Mouse (Mus musculus) stomach, embryonic 15.5 days (tissue): ENCODE measurements around the gene Rab6a. TPM values are rescaled to one million over a fixed set of nuclear protein-coding genes. Genes with fewer than 3 reads are reported as not detected.

Source experiments
- ATAC-seq: fragments of 200-750 bp; cut with Nextera tagmentation; 2 replicates; pipeline ENCODE4 v1.8.0; 2017; ENCODE audit warnings: low read depth, moderate number of reproducible peaks, moderate TSS enrichment; ENCODE audit not compliant: insufficient read depth, low FRiP score
- H3K27ac ChIP-seq: fragments of 300-500 bp; sonication (generic); 2 replicates; pipeline ENCODE4 v1.5.1; 2015; ENCODE audit warnings: mild to moderate bottlenecking, inconsistent platforms
- H3K27me3 ChIP-seq: fragments of 300-500 bp; sonication (generic); replicated peaks from 2 replicates; pipeline ENCODE4 v1.6.1; 2015; ENCODE audit warnings: inconsistent platforms
- H3K36me3 ChIP-seq: fragments of 300-500 bp; sonication (generic); 2 replicates; pipeline ENCODE4 v1.6.1; 2015; ENCODE audit warnings: inconsistent platforms
- H3K4me1 ChIP-seq: fragments of 300-500 bp; sonication (generic); 2 replicates; pipeline ENCODE4 v1.6.1; 2015; ENCODE audit warnings: inconsistent platforms
- H3K4me2 ChIP-seq: fragments of 300-500 bp; sonication (generic); 2 replicates; pipeline ENCODE4 v1.6.1; 2015; ENCODE audit warnings: mild to moderate bottlenecking, inconsistent platforms
- H3K4me3 ChIP-seq: fragments of 300-500 bp; sonication (generic); replicated peaks from 2 replicates; pipeline ENCODE4 v1.5.1; 2015; ENCODE audit warnings: inconsistent platforms
- H3K9ac ChIP-seq: fragments of 300-500 bp; sonication (generic); 2 replicates; pipeline ENCODE4 v1.6.1; 2015; ENCODE audit warnings: inconsistent platforms
- H3K9me3 ChIP-seq: fragments of 300-500 bp; sonication (generic); 2 replicates; pipeline ENCODE4 v1.6.1; 2016; ENCODE audit warnings: inconsistent platforms
- WGBS: fragments of 180-500 bp; shearing (Covaris S2); methylation state at CpG from one replicate; pipeline ENCODE4 v1.1.7; 2015; 5-methylcytosine and 5-hydroxymethylcytosine counted together
- polyA plus RNA-seq: library from polyadenylated mRNA; unstranded; fragments of >200 nt; fragmentation: Nextera tagmentation; extraction: Ambion mirVana; gene quantifications from 2 replicates; pipeline ENCODE4 v1.2.1, GENCODE M21; 2015

The Rab6a gene
- polyA plus RNA-seq, 1 experiment from 2014 or later: 100 TPM

GRCm38 (mm10) chr7:100589816-100590215 lies 17.4 kb upstream of the Rab6a start:
- H3K9me3 ChIP-seq: no peaks in the 10 kb centered on the region
- peak overlapping the region; percentile 66 for H3K27ac ChIP-seq
- H3K4me1 ChIP-seq: no peaks in the 10 kb centered on the region
- no peak for ATAC-seq
- H3K36me3 ChIP-seq: no peaks in the 10 kb centered on the region
- H3K4me2 ChIP-seq: no peak overlapping the region
- 63% methylated on average over 1 of the region's 1 CpGs for whole genome bisulfite sequencing
- H3K9ac ChIP-seq: no peak overlapping the region
- no peaks in the 10 kb centered on the region for H3K27me3 ChIP-seq
- no peak overlapping the region for H3K4me3 ChIP-seq

GRCm38 (mm10) chr7:100590504-100590844 lies 16.7 kb upstream of the Rab6a start:
- Histone ChIP-seq H3K9me3 (no peaks in the 10 kb centered on the region), H3K27ac (peak overlapping the region; percentile 92), H3K4me2 (peak overlapping the region; percentile 56), H3K36me3 (no peaks in the 10 kb centered on the region), H3K9ac (peak overlapping the region; percentile 26; the same call in 1 of the 2 replicates), H3K4me1 (no peaks in the 10 kb centered on the region), H3K27me3 (no peaks in the 10 kb centered on the region), H3K4me3 (peak overlapping the region; percentile 59)
- ATAC-seq: no peak
- WGBS: 30% methylated on average over 7 of the region's 7 CpGs

GRCm38 (mm10) chr7:100590845-100591521 lies 16.2 kb upstream of the Rab6a start:
- no peaks in the 10 kb centered on the region for H3K4me1 ChIP-seq
- H3K4me3 ChIP-seq: peak overlapping the region; percentile 59
- peak overlapping the region; percentile 56 for H3K4me2 ChIP-seq
- no peaks in the 10 kb centered on the region for H3K36me3 ChIP-seq
- no peaks in the 10 kb centered on the region for H3K9me3 ChIP-seq
- ATAC-seq: peak; percentile 94
- peak overlapping the region; percentile 92 for H3K27ac ChIP-seq
- peak overlapping the region; percentile 26; the same call in 1 of the 2 replicates for H3K9ac ChIP-seq
- 0% methylated on average over 20 of the region's 20 CpGs for WGBS
- no peaks in the 10 kb centered on the region for H3K27me3 ChIP-seq

GRCm38 (mm10) chr7:100591522-100591852 lies 15.7 kb upstream of the Rab6a start:
- Histone ChIP-seq H3K9me3 (no peaks in the 10 kb centered on the region), H3K4me1 (no peaks in the 10 kb centered on the region), H3K27me3 (no peaks in the 10 kb centered on the region), H3K4me2 (peak overlapping the region; percentile 56), H3K9ac (no peak overlapping the region; the same call in 1 of the 2 replicates), H3K36me3 (no peaks in the 10 kb centered on the region), H3K27ac (peak overlapping the region; percentile 92), H3K4me3 (peak overlapping the region; percentile 59)
- ATAC-seq: 0 out of 2 replicates have a peak, but pooled peaks have one; percentile 1
- whole genome bisulfite sequencing: 16% methylated on average over 2 of the region's 2 CpGs

GRCm38 (mm10) chr7:100593349-100593748 lies 13.9 kb upstream of the Rab6a start:
- Histone ChIP-seq H3K4me2 (no peak overlapping the region), H3K4me3 (no peak overlapping the region), H3K36me3 (no peaks in the 10 kb centered on the region), H3K27ac (no peak overlapping the region), H3K9ac (no peak overlapping the region), H3K9me3 (no peaks in the 10 kb centered on the region), H3K4me1 (no peaks in the 10 kb centered on the region), H3K27me3 (no peaks in the 10 kb centered on the region)
- no peak for ATAC-seq

GRCm38 (mm10) chr7:100600211-100600610 lies 7.0 kb upstream of the Rab6a start:
- H3K36me3 ChIP-seq: no peaks in the 10 kb centered on the region
- H3K9me3 ChIP-seq: no peaks in the 10 kb centered on the region
- 56% methylated on average over 5 of the region's 5 CpGs for WGBS
- H3K4me3 ChIP-seq: no peak overlapping the region
- no peak overlapping the region for H3K27ac ChIP-seq
- no peak for ATAC-seq
- H3K27me3 ChIP-seq: no peaks in the 10 kb centered on the region
- H3K9ac ChIP-seq: no peak overlapping the region
- no peaks in the 10 kb centered on the region for H3K4me1 ChIP-seq
- no peak overlapping the region for H3K4me2 ChIP-seq

- ATAC-seq: peak; percentile 24
- H3K36me3 ChIP-seq: no peaks in the 10 kb centered on the region
- peak within 1 kb of the TSS; percentile 99 for H3K27ac ChIP-seq
- H3K9ac ChIP-seq: peak within 1 kb of the TSS; percentile 100
- H3K9me3 ChIP-seq: no peaks in the 10 kb centered on the region
- no peaks in the 10 kb centered on the region for H3K27me3 ChIP-seq
- WGBS: 1% methylated on average over 43 of the region's 43 CpGs
- peaks cover 7% of the 10 kb centered on the region; the same call in 1 of the 2 replicates for H3K4me1 ChIP-seq
- peak within 1 kb of the TSS; percentile 65 for H3K4me2 ChIP-seq
- peak within 1 kb of the TSS; percentile 93 for H3K4me3 ChIP-seq
Observed at GRCm38 (mm10) chr7:100608130-100608741, 1.0 kb downstream of the Rab6a start, which contains the start of gene Mrpl48. TSS of gene Mrpl48 (minus strand) at chr7:100608301.

- Histone ChIP-seq H3K9me3 (no peaks in the 10 kb centered on the region), H3K4me2 (peak overlapping the region; percentile 65)
- ATAC-seq: no peak
Observed at GRCm38 (mm10) chr7:100608910-100609309, 1.7 kb downstream of the Rab6a start.

GRCm38 (mm10) chr7:100616121-100616857 lies 9.1 kb downstream of the Rab6a start:
- H3K4me2 ChIP-seq: no peak overlapping the region
- ATAC-seq: no peak
- H3K27me3 ChIP-seq: no peaks in the 10 kb centered on the region
- no peak overlapping the region for H3K4me3 ChIP-seq
- 93% methylated on average over 4 of the region's 4 CpGs for WGBS
- no peak overlapping the region for H3K9ac ChIP-seq
- no peaks in the 10 kb centered on the region for H3K36me3 ChIP-seq
- no peak overlapping the region for H3K27ac ChIP-seq
- H3K9me3 ChIP-seq: no peaks in the 10 kb centered on the region
- no peaks in the 10 kb centered on the region for H3K4me1 ChIP-seq

More at GRCm38 (mm10) chr7:100608910-100609309, 1.7 kb downstream of the Rab6a start:
- Histone ChIP-seq H3K36me3 (no peaks in the 10 kb centered on the region), H3K27ac (peak overlapping the region; percentile 99), H3K4me1 (peaks cover 7% of the 10 kb centered on the region; the same call in 1 of the 2 replicates), H3K9ac (peak overlapping the region; percentile 100; the same call in 1 of the 2 replicates), H3K27me3 (no peaks in the 10 kb centered on the region), H3K4me3 (peak overlapping the region; percentile 93)
- WGBS: 12% methylated on average over 4 of the region's 4 CpGs

GRCm38 (mm10) chr7:100622277-100622676 lies 15.1 kb downstream of the Rab6a start:
- ATAC-seq: no peak
- WGBS: 65% methylated on average over 2 of the region's 2 CpGs
- no peaks in the 10 kb centered on the region; the same call in 1 of the 2 replicates for H3K4me1 ChIP-seq
- H3K27me3 ChIP-seq: no peaks in the 10 kb centered on the region
- H3K4me2 ChIP-seq: no peak overlapping the region
- H3K4me3 ChIP-seq: no peak overlapping the region
- H3K9me3 ChIP-seq: no peaks in the 10 kb centered on the region
- no peak overlapping the region for H3K9ac ChIP-seq
- H3K27ac ChIP-seq: no peak overlapping the region
- no peaks in the 10 kb centered on the region for H3K36me3 ChIP-seq

GRCm38 (mm10) chr7:100624538-100624937 lies 17.3 kb downstream of the Rab6a start:
- Histone ChIP-seq H3K4me1 (no peaks in the 10 kb centered on the region; the same call in 1 of the 2 replicates), H3K27me3 (no peaks in the 10 kb centered on the region), H3K4me3 (no peak overlapping the region), H3K36me3 (0 out of 2 replicates have a peak, but pooled peaks cover under 1% of the 10 kb centered on the region), H3K9me3 (no peaks in the 10 kb centered on the region), H3K4me2 (no peak overlapping the region), H3K9ac (no peak overlapping the region), H3K27ac (no peak overlapping the region)
- WGBS: 73% methylated on average over 3 of the region's 3 CpGs
- ATAC-seq: no peak

- Histone ChIP-seq H3K36me3 (peaks cover 9% of the 10 kb centered on the region; the same call in 1 of the 2 replicates), H3K4me1 (no peaks in the 10 kb centered on the region), H3K4me3 (no peak overlapping the region), H3K27ac (no peak overlapping the region), H3K9ac (no peak overlapping the region), H3K27me3 (no peaks in the 10 kb centered on the region), H3K4me2 (no peak overlapping the region), H3K9me3 (no peaks in the 10 kb centered on the region)
- no peak for ATAC-seq
- WGBS: 0% methylated on average over 1 of the region's 1 CpGs
Observed at GRCm38 (mm10) chr7:100637657-100638056, 30.4 kb downstream of the Rab6a start.
